ENCODE assay signal across 20 mouse cellular contexts in genomic region chr6:48393811-48394210, GRCm38 (mm10). TPM values are rescaled to one million over a fixed set of nuclear protein-coding genes. Genes with fewer than 3 reads are reported as not detected.
"Had no signal": no experiment of that assay in that cellular context is flagged by ENCODE, and none has a peak within 500 bp of the region (broad histone marks: within the 10 kb centered on the region; RNA-seq: fewer than 3 reads in every experiment).

No protein-coding gene starts in this region.

- H3K27me3 ChIP-seq: limb, embryonic 13.5 days; liver, embryonic 13.5 days; midbrain, embryonic 13.5 days; neural tube, embryonic 13.5 days had no signal

- H3K4me3 ChIP-seq: limb, embryonic 10.5 days; limb, embryonic 13.5 days; liver, embryonic 13.5 days; midbrain, embryonic 13.5 days; myocyte; neural tube, embryonic 13.5 days had no signal

- DNase-seq: kidney, postnatal 14 days; kidney, postnatal 4 days; liver; liver, embryonic 13.5 days; lung, embryonic 14.5 days; retina, postnatal 1 day; right cerebral cortex, postnatal 25 days; spleen, adult 18-20 months; thymus, adult 18-20 months; thymus, postnatal 36 days had no signal

- ATAC-seq: lung, postnatal 0 days; midbrain, embryonic 13.5 days; midbrain, embryonic 16.5 days had no signal

- H3K27ac ChIP-seq: limb, embryonic 10.5 days; limb, embryonic 13.5 days; liver, embryonic 13.5 days; macrophage; midbrain, embryonic 13.5 days; neural tube, embryonic 13.5 days had no signal

RNA-seq across cellular contexts. Expression of gene Sspo, which starts 54.2 kb away (rescaled TPM):
- total RNA-seq: megakaryocyte, adult 5-6 weeks; neutrophil, adult 5-6 weeks had no signal
- polyA plus RNA-seq: macrophage had no signal
